Mouse (Mus musculus) frontal cortex, postnatal 14 days (tissue): ENCODE measurements at regions not wholly inside any gene's neighbourhood (a gene's known extent, or its start where the extent isn't known, plus 50 kb on each side); places are given as distances from the start of the nearest gene placed in this dataset.

ENCODE experiments used
- DNase-seq, 2 experiments: peaks; one replicate each; pipeline ENCODE4 v3.0.0; 2022; ENCODE audit warnings: low spot score in 2 of 2

- no peak for DNase-seq
Observed at GRCm38 (mm10) chr16:76591956-76592768, 218.5 kb upstream of the Nrip1 start.

GRCm38 (mm10) chr16:76589791-76590190, 216.2 kb upstream of the Nrip1 start:
- no peak for DNase-seq

DNA sequence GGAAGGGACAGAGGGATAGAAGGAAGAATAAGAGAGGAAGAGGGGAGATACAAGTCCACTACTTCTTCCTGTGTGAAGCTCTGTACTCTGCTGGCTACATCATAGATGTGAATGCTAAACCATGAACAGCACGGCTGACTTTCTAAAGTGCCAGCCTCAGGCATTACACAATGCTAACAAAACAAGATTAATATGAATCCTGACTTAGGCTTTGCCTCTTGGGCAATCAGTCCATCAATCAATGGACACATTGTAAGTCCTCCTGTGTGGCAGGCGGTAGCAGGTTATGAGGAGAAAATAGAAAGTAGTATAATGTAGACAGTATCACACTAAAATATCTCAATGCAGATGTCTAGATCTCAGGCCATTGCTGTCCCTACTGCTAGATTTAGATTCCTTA, 203.6 kb upstream of the Nrip1 start:
- no peak for DNase-seq

GRCm38 (mm10) chr16:76575281-76575680, 201.7 kb upstream of the Nrip1 start:
- DNase-seq, result no peak

DNA sequence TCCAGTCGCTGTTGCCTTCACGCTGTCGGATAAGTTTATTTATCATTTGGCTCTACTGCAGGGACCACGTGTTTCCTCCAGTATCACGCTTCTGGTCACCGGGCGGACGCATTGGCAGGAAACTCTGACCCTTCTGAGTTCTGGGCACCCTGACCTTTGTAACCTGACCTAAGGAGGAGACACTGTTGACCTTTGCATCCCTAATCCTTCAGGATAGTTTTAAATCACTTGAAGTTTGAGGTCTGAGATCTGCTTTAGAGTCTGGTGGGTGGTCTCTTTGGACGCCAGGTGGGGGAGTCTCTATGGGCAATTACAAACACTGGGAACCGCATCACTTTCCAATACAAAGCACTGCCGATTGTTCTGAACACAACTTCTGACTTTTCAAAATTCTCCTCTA, 192.6 kb upstream of the Nrip1 start:
- no peak for DNase-seq

GRCm38 (mm10) chr16:76554846-76555245, 181.2 kb upstream of the Nrip1 start:
- DNase-seq, result no peak

- no peak for DNase-seq
Observed at GRCm38 (mm10) chr16:76549628-76550027, 176.0 kb upstream of the Nrip1 start.

- no peak for DNase-seq
Observed at GRCm38 (mm10) chr16:76547087-76547486, 173.5 kb upstream of the Nrip1 start.

DNA sequence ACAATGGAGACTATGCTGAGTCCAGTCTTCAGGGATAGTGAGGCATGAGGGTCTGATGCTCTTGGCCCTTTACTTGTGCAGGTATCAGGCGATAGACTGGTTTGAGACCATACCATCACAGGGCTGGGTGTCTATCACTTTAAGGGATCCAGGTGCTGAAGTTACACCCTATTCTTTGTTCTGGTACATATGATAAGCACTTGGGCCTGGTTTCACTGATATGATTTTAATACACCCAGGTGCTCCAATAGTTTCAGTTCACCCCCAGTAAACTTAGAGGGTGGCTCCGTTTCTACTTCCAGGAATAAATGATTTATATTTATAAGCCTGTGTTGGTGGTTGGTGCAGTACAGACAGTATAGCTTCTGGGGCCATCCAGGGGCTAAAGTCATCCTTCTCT, 173.0 kb upstream of the Nrip1 start:
- no peak for DNase-seq

DNA sequence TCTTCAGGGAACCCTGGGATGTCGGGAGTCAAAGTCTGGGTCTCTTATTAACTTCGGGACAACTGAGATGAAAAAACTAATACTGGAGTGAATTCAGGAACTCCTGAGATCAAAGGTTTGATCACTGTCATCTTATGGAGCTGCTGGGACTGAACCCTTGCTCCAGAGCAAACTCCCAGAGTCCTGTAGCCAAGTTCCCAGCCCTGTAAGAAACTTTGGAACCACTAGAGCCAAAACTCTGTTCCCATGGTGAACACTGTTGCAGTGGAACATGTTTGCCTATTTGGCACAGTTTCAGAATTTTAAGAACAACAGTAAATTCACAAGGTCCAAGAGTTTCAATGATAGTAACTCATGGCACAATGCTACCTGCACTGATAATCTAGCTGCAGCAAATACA, 172.3 kb upstream of the Nrip1 start:
- DNase-seq, result no peak

DNA sequence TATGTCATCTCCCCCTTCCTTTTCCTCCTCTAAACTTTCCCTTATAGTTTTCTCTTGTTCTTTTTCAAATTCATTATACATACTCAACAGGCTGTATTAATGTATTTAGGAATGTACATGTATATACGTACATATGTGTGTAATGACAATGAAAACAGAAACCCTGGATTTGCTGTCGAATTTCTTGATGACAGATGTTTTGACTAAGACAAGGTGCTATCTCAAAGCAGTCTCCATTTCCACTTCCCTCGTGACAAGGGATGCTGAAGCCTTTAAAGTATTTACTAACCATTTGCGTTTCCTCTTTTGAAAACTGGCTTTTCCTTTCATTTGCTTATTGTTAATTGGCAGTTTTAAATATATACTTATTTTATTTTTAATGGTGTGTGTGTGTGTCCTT, 171.3 kb upstream of the Nrip1 start:
- DNase-seq, result no peak

- DNase-seq, result no peak
Observed at GRCm38 (mm10) chr16:76540964-76541363, 167.3 kb upstream of the Nrip1 start.

DNA sequence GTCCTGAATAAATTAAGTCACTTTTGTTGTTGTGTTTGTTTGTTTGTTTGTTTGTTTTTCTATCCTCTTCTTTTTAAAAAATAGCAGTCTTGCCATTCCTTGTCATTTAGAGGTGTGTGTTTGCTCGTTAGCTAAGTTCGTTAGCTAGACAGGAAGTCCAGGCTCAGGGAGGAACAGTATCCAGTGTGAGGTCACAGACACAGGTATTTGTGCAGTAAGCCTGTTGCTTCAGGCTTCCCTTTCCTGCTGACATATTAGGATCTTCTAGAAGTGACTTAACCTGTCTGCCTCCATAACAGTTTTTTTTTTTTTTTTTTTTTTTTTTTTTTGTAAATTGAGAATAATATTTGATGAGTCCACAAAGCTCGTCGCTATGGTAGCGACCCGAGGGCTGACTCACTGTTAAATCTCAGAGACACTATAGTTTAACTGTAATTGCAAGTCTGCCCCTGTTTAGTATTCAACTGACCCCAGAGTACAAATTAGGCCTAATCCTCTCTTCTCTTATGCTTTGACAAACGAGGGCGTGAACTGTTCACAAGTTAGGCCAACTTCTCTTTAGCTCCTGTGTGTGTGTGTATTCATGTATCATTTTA, 166.8 kb upstream of the Nrip1 start:
- DNase-seq, result no peak

GRCm38 (mm10) chr16:76539669-76540068, 166.0 kb upstream of the Nrip1 start:
- no peak for DNase-seq

DNA sequence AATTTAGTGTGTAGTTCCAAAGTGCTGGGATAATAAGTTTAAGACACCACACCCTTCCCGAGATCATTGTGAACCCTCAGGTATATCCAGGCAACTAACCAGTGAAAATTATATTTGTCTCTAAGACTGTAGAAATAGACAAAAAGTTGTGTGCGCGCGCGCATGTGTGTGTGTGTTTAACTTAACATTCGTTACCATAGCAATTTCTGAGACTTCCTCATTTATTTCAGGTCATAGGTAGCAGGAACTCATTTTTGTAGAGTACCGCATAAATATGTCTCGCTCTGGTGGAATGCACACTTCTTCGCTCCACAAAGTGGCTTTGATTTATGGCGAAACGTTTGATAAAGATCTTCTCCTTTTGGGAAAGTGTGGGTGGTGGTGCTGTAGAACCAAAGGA, 164.2 kb upstream of the Nrip1 start:
- DNase-seq, result no peak

DNA sequence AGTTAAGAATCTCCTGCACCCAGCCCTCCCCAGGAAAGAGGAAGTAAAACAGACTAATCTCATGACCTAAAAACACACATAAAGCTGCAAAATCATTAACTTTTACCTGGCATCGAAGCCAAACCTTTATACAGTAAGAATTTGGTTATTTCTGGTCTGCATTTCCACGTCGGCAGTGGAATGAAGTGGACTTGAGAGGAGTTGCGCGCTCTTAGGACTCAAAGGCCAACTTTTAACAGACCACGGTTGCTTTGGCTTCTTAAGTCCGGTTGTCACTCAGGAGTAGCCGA, 159.2 kb upstream of the Nrip1 start:
- no peak for DNase-seq

DNA sequence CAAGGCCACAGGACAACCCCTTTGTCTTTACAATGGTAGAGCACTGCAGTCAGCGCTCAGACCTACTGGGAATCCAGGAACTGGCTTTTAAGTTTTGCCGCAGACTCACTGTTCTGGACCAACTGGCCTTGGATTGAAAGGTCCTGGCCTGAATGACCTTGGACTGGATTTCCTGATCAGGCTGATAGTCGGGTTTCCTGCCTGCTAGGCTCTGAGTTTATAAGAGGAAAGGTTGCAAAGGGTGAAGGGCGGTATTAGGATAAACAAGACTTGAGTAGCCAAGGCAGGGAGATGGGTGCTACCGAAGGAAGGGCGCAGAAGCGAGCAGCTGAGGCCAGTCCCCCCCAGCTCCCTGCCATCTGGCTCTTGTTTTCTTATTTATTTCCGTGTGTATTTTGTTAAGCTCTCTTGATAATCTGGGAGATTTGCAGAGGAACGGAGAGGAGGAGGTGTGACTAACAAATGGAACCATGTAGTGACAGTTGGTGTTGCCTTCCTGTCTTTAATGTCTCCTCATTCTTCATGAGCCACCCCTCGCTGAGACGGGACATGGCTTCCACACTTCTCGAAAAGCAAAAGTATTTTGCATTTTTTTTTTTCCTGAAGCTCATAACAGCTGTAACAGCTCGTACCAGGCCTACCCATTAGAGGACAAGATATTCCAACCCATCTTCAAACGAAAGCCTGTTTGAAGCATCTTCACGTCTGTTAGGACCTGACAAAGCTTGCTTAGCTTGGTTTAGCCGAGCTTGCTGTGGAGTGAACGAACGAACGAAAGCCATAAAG, 158.7 kb upstream of the Nrip1 start:
- DNase-seq, result no peak

- no peak for DNase-seq
Observed at GRCm38 (mm10) chr16:76530886-76531285, 157.3 kb upstream of the Nrip1 start.

DNA sequence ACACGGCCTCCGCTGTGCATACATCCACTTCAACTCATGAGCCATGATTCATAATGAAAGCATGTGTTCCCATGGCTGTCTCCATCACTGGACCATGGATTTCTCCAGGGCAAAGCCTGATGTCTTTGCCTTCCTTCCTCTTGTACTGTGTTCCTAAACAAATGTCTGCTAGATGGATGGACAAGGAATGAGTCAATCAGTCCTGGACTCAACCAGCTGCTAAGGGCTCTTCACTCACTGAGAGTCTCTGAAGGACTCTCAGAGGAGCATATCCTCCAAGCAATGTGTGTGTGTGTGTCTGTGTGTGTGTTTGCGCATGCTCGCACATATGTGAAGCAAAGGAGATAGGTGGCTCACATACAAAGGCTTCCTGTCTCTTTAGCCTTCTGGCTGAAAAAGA, 156.0 kb upstream of the Nrip1 start:
- DNase-seq, result no peak

- DNase-seq, result no peak
Observed at GRCm38 (mm10) chr16:76527106-76527949, 153.7 kb upstream of the Nrip1 start.

DNA sequence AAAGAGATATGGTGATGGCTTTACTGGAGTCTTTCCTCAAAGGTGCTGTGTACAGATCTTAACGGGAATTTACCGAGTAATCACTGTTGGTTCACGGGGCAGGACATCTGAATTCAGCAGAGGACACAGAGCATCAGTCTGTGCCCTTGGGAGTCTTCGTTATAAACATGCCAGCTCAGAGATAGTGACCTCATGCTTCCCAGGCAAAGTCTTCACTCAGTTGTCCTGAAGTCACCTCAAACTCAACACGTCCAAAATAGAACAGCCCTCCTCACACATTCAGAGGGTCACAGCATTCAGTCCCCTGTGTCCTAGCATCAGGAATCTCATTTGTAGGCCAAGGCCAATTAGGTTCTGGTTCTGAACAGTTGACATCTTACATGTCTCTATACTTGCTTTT, 151.9 kb upstream of the Nrip1 start:
- no peak for DNase-seq

- no peak for DNase-seq
Observed at GRCm38 (mm10) chr16:76524921-76525320, 151.3 kb upstream of the Nrip1 start.
